Mouse (Mus musculus) T-helper 17 cell (primary cell): ENCODE data around the gene Cks1b.

Source experiments
- in situ Hi-C, 2 experiments: fragments of 300-600 bp; cut with MboI, MseI; formaldehyde crosslinking; loops; 1 replicate in 1 of 2; 2 replicates in 1 of 2; pipeline ENCODE4 v1.15.1; 2025; ENCODE audit warnings: high pct_unique_total_duplicates in 2 of 2

Cks1b gene

DNA sequence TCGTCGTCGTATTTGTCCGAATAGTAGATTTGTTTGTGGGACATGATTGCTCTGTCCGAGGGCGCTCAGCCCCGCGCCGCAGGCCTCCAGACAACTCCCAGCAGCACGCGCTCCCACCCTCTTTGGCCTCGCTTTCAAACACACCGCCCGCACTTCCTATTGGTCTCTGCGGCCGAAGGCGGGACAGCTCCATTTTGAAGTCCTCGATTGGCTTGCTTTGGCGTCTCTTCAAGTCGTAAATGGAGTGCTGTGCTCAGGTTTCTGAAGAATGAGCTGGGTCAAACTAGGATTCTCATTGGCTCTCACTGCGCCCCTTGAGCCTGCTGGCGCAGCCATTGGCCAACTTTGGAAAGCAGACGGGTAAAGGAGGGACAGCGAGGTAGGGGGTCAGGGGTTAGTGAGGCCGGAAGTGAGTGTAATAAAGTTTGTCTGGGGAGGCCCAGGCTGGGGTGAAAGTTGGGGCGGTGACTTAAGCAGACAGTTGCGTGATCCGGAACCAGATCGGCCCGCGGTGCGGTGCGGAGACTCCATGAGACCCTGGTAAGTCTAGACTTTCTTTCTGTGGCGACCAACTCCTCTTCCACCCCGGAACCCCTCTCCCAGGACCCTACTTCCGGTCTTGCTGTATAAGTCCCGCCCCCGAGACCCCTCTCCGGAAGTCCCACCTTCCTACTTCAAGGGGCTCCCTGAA lies at the start of gene Cks1b, which contains the start of gene Shc1:
Gene Cks1b (minus strand): TSS at position 214 of the 691 bp plus-strand sequence.
Gene Shc1 (plus strand): TSS at position 274 of the 691 bp plus-strand sequence.
- in situ Hi-C loops: no loop called here

DNA sequence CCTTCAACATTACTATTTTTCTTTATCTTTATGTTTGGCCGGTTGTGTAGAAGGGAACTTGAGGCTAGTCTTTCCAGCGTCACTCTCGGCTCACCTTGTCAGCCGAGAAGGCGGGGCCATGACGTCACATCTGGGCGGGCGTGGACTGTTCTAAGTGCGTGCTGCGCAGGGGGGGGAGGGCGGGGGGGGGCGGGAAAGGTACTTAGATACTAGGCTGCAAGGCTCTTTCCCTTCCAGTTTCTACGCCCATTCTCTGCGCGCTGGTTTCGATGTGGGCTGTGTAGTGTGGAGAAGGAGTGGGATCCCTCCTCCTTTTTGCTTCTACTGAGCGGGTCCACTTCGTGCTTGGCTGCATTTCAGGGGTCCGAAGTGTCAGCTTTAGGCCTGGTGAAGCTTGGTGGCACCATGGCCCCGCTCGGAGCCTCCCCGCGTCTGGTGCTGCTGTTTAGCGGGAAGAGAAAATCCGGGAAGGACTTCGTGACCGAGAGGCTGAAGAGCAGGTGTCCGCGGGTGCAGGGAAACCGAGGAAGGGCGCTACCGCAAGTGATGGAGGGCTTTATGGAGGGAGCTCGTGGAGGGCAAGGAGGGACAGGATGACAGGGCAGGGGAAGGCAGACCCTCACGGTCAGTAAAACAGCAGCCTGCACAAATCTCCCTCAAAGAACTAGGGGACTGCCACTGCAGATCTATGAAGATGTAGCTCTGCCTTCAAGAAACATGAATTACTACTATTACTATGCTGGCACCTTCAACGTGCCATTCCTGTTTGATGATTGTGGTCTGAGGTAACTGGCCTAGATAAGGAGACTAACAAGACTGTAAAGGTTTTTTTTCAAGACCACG lies 41.0 kb upstream of the Cks1b start:
- in situ Hi-C loops: no loop called here

DNA sequence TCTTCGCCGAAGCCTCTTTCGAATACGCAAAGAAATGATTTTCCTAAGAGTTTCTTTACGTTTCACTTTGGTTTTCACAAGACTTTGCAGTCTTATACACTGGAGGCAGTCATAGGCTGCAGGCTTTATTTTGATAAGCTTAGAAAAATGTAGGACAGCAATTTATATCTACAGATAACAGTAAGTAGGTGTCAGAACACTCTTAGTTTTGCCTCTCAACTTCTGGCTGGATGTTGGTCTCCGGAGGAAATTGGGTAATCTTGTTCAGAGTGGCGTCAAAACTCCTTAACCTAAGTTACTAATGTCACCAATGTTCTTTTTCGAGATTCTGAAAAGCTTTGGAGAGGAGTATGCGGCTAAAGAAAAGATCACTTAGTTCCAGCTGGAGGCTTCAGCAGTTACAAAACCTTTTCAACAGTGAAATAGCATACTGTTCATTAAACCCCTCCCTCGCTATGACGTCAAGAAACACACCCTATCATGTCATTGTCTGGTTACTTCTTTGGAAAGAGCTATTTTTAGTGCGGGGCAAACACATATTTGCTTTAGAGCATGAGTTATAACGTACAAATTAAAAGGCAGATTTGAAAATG lies 40.3 kb upstream of the Cks1b start:
- in situ Hi-C loops: no loop called here

DNA sequence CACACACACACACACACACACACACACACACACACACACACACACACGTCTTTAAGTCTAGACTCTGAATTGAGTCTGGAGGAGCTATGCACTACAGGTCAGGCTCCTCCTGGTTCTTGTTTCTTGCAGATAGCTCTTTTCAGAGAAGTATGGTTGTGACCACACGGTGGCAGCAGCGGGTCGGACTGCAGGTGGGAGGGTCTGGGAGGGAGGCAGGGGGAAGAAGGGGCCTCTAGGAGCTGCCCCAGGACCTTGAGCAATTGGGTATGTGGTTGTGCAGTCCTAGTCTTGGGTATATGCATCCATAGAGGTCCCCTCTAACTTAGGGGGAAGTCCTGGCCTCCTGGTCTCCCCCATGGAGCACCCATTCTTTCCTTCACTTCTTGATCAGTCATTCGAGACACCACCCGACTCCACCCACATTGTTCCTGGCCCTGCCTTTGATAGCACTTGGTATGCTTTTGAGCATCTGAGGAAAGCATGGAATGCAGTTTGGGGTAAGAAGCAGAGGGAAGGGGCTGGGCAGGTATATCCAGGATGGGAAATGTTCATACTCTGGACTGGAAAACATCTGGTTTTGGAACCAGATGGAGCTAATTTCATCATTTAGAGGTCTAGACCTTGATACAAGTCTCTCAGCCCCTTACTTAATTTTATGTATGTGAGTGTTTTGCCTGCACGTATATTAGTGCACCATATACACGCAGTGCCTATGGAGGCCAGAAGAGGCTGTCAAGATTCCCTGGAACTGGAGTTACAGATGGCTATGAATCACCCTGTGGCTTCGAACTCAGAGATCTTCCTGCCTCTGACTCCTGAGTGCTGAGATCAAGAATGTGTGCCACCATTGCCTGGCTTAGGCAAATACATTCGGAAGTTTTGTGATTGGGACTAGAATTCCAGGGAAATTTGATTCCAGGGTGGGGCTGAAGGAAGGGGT lies 38.8 kb upstream of the Cks1b start:
- in situ Hi-C loops: no loop called here

DNA sequence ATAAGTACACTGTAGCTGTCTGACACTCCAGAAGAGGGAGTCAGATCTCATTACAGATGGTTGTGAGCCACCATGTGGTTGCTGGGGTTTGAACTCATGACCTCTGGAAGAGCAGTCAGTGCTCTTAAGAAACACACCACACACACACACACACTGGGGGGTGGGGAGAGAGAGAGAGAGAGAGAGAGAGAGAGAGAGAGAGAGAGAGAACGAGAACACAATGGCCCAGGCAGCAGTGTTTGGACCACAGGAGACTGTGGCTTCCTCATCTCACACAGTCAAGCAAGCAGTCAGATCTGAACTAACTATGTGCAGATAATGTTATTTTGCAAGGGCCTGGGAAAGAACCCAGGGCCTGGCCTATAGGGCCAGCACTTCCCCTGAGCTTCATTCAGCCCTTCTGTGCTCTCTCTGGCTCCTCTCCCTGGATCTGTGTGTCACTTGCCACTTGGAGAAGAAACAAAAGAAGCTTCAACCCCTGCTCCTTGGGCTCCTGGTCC lies 37.7 kb upstream of the Cks1b start:
- in situ Hi-C loops: no loop called here

DNA sequence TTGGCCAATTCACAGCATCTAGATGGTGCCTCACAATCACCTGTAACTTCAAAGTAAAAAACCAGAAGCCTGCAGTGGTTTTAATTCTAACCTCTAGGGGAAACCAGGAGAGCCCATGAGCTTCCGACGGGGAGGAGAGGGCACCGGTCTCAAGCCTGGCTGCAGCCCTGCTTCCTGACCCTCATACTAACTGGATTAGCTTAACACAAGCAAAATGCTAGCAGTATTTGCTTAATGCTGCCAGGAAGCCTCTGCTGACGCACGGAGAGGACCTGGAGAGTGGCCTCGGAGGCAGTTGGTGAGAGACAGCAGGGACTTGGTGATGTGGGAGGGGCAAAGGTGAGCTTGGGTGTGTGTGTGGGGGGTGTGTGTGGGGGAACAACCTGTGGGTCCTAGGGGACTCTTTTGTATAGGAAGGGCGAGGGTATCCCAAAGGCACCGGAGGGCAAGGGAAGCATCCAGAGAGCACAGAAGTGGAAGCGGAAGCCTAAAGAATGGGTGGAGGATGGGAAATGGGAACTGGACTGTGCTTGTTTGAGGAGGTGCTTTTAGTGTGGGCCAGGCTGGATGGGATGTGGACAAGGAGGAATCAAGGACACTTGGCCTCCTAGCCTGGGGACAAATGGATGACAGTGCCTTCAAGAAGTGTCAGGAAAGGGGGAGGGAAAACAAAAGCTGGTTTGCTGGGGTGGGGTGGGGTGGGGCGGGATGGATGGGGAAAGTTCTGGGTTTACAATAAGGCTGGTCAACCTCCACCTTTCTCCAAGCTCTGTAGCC lies 36.4 kb upstream of the Cks1b start, which contains the start of gene Pmvk:
Gene Pmvk (plus strand): TSS at position 141 of the 777 bp plus-strand sequence.
- in situ Hi-C loops: no loop called here

DNA sequence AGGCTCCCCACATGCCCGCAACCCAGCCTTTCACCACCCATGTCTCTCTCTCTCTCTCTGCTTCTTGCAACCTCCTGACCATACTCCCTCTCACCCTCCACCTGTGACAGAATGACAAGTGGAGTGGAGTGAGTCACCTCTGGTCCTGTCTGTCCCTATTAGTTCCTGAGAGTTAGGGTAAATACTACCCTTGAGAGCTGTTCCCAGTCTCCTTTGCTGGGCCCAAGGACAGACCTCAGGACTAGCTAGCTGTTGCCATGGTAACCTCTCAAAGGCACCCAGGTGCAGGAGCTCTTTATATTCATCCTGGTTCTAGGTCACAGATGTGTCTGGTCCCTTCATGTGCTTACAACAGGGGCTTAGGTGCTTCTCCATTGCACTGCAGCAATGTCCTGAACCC lies 33.7 kb upstream of the Cks1b start:
- in situ Hi-C loops: no loop called here

DNA sequence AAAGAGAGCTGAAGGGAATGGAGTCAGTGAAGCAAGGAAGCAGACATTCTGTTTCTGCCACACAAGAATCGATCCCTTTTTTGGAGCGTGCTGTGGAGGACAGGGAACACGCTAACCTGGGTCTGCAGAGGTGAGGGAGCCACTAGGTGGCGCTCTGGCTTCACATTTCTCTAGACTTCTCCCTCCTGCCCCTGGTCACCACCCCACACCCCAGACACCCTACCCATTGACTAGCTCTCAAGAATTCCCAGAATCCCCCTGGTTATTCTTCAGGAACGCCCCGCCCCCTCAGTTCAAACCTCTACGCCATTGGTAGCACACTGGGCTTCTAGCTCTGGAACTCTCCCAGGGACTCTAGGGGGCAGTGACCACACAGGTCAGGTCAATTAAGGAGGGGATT lies 31.4 kb upstream of the Cks1b start:
- in situ Hi-C loops: loop anchor here (5.0 to 25.0 kb wide), 2 partner anchors 33 to 1487 kb away; partner anchors contain the start of gene Nes (in 1 of the 2)

DNA sequence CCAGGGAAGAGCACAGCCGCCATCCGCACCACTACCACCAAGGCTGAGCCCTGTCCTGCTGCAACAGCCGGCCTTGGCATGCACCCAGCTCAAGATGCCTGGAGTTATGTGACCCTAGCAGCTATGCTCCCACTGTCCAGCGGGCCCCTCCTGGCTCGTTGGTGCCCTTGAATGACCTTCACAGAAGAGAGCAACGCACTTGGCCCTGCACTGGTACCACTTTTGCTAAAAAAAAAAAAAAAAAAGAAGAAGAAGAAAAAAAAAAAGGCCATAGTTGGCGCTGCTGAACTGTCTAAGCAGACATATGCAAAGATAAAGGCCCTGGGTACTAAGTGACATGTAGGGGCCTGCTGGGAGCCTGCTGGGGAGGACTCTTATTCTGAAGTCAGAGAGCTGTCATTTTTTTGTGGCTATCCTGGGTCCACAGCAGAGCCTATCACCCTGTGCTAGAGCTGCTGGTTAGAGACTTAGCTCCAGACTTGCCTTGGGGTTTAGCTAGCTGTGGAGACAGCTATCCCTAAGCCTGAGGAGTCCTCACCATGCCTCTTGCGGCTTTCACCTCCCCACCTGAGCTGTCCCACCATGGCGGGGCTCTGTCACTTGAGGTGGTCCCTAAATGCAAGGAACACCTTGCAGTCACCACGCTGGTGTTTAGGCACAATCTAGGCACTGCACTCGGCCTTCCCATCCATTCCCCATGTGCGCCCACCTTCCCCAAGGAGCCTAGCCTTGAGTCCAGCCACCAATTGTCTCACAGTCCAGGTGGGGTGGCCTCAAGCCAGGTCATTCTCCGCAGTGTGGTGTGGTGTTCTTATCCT lies 30.7 kb upstream of the Cks1b start:
- in situ Hi-C loops: loop anchor here (5.0 to 25.0 kb wide), 2 partner anchors 33 to 1487 kb away; partner anchors contain the start of gene Nes (in 1 of the 2)

DNA sequence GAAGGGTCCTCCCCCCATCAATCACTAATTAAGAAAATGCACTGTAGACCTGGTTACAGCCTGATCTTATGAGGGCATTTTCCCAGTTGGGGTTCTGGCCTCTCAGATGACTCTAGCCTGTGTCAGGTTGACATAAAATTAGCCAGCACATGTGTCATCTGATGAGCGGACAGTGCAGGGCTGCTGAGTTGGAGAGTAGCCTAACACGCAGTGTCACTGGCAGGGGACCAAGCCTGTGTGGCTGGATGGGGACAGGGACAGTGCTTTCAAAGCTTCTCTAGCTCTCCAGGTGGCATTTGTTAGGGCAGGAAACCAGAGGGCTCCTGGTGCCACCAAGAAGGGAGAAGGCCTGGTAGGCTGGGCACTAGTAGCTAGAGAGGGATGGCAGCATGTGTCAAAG lies 22.5 kb upstream of the Cks1b start:
- in situ Hi-C loops: loop anchor here in 1 of 2 experiments (25.0 kb wide), 1 partner anchor 1478 kb away; the partner anchor contains the start of gene Nes

DNA sequence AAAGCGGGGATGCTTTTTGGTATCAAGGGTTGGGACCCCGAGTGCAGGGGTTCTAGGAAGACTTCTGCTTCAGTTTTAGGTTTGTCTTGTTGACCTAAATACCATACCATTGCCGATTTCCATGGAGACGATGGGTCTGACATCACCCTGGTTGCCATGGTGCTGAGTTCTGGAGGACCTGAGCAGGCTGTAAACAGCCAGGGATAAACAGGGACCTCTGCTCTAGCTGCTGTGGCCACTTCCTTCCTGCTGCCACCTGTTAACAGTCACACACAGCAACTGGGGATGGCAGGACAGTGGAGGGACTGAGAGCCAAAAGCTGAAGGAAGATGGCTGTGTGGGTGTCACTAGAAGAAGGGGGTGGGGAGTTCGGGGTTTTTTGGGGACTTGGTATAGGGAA lies 19.1 kb upstream of the Cks1b start:
- in situ Hi-C loops: loop anchor here in 1 of 2 experiments (25.0 kb wide), 1 partner anchor 1475 kb away; the partner anchor contains the start of gene Nes

DNA sequence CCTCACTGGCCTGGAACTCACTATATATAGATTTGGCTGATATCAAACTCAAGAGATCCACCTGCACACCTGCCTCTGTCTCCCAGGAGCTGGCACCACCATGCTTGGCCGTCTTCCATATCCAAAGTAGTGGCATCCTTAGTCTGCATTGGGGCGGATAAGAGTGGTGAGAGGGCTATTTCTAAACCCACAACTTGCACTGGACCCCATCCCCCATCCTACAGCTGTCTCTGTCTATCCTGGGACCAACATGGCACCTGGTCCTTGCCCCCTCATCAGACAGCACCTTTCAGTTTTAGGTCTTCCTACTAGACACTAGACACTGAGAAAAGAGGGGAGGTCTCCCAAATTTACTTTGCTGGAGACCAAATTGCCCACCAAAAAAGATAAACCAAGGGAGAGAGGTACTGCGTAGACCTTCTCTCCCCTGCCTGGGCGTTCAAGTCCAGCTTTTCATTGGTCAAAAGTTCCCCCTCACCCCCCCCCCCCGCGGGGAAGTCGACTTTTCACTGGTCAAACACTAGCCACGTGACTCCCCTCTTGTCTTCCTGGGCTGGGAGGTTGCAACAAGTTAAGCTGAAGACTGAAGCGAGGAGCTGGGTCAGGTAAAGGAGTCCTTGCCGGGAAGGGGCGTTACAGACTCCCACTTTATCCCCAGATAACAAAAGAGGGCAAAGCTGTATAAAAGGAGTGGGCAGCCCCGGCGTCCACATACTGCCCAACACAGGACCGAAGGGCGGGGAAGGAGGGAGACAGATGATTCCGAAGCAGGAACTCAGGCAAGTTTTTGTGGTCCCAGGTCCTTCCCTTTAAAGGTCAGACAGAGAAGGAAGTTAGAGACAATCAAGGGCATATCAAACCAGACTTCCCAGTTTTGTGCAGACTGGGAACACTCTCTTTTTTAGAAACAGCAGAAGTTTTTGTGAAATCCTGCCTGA lies 18.3 kb upstream of the Cks1b start, which contains the start of gene Pbxip1:
Gene Pbxip1 (plus strand): TSS at position 531 of the 938 bp plus-strand sequence.
- in situ Hi-C loops: loop anchor here in 1 of 2 experiments (25.0 kb wide), 1 partner anchor 1474 kb away; the partner anchor contains the start of gene Nes

DNA sequence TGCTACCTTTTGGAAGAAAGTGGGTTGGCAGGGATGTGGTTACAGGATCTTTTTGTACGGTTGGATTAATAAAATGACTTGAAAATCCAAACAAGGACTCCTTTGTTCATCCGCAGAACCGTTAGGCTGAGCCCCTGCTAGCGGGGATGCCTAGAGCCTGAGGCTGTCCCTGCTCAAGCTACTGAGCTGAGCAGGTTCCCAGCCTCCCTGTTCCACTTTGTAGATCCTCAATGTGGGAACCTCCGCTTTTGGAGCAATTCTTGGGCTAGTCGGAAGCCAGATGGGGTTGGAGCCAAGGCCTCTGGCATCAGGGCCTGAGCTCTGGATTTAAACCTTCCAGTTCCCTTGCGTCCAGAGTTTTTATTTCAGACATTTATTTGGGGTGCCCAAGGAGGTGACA lies 16.9 kb upstream of the Cks1b start:
- in situ Hi-C loops: loop anchor here in 1 of 2 experiments (25.0 kb wide), 1 partner anchor 1473 kb away; the partner anchor contains the start of gene Nes

DNA sequence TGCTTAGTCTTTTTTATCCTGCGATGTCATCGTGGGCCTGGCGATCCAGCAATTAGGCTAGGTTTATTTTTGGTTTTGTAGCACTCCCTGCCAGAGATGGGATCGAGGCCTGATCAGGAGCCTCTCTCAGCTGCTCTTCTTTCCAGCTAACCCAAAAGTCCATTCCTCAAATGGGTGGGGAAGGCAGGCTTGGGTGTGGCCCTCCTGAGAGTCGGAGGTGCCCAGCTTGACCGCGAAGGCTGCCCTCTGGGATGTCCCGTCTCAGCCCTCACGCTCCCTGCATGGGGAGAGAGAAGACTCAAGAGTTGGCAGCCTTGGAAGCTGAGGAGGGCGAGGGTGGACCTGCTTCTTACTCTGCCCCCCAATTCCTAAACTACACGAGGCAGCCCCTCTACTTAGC lies 16.3 kb upstream of the Cks1b start:
- in situ Hi-C loops: loop anchor here in 1 of 2 experiments (25.0 kb wide), 1 partner anchor 1472 kb away; the partner anchor contains the start of gene Nes

DNA sequence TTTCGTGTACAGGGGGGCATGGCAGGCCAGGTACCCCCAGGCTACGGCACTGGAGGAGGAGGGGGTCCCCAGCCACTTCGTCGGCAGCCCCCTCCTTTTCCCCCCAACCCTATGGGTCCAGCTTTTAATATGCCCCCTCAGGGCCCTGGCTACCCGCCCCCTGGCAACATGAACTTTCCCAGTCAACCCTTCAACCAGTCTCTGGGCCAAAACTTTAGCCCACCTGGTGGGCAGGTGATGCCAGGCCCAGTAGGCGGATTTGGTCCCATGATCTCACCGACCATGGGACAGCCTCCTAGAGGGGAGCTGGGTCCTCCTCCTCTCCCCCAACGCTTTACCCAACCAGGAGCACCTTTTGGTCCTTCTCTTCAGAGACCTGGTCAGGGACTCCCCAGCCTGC lies 14.4 kb upstream of the Cks1b start:
- in situ Hi-C loops: loop anchor here in 1 of 2 experiments (25.0 kb wide), 1 partner anchor 1470 kb away; the partner anchor contains the start of gene Nes

DNA sequence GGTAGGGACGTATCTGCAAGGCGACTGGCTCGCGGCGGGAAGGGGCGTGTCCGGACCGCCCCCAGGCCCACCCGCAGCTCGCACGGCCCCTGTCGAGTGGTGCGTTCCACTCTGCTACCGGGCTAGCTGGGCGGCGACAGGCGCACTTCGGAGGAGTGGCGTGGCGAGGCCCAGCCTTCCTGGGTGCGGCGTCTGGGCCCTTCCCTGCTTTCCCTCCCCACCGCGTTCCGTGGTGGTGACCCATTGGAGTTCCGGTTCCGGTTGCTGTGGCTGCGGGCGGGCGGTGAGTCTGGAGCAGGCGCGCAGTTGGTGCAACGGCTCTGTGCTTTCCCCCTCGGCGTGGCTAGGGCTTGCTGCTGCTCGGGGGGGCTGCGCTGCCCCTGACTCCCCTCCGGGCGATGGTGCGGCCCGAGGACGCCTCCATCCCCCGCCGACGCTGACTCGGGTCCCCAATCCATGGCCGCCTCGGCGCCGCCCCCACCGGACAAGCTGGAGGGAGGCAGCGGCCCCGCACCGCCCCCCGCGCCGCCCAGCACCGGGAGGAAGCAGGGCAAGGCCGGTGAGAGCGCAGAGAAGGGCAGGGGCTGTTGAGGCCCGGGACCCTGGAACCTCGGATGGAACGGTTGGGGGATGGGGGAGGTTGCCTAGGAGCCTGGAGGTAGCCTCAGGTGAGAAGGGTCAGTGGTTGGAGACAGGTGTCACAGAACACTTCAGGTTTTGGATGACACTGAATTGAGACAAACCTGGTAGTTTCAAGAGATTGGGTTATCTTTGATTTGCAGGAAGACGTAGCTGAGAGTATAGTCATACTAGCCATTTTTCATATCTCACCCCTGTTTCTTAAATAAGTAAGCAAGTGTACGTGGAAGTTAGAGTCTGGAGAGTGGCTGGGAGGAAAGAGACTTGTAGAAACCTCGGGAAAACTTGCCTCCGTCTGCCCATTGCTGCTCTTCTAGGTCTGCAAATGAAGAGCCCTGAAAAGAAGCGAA lies 12.3 kb upstream of the Cks1b start, which contains the start of gene Pygo2:
Gene Pygo2 (plus strand): TSS at position 44 of the 989 bp plus-strand sequence.
- in situ Hi-C loops: loop anchor here in 1 of 2 experiments (25.0 kb wide), 1 partner anchor 1468 kb away; the partner anchor contains the start of gene Nes
